Mouse (Mus musculus): ENCODE data around the gene Il31. TPM values are rescaled to one million over a fixed set of nuclear protein-coding genes. Genes with fewer than 3 reads are reported as not detected.

Il31 gene
- not detected for polyA plus RNA-seq (2017; shearing (Covaris generic))

GRCm38 (mm10) chr5:123489112-123489785 is at the start of gene Il31, which contains the start of gene Lrrc43:
TSS of gene Il31 (minus strand) at chr5:123489489.
TSS of gene Lrrc43 (plus strand) at chr5:123489305.

GRCm38 (mm10) chr5:123525281-123525680 is 36.0 kb upstream of the Il31 start, which contains the start of gene Gm49027:
TSS of gene Gm49027 (minus strand) at chr5:123525488.

GRCm38 (mm10) chr5:123523692-123524392 is 34.6 kb upstream of the Il31 start, which contains the start of gene Diablo:
TSS of gene Diablo (minus strand) at chr5:123524176.

DNA sequence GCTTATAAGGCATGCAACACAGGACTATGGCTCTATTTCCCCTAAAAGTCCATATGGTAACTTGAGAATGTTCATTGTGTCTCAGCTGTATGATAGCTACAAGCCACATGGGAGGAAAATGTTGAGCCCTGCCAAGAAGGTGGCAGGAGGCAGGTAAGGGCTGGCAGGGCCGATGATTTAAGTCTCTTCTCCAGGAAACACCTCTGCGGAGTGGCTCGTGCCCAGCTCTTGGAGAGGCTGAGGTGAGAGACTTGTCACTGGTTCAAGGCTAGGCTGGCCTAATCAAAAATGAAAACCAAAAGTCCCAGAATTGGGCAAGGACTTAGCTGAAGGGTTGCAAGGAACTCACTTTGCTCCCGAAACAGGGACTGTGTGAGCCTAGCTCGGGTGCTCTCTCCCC is 20.9 kb upstream of the Il31 start, which contains the start of gene B3gnt4:
Gene B3gnt4 (plus strand): TSS at position 301 of the 400 bp plus-strand sequence.

Other genes starting within 250 kb of the Il31 start
- gene Wdr66, start 237.4 kb downstream of the Il31 start, polyA plus RNA-seq (2017; shearing (Covaris generic)) = 2.4 TPM
- 7.8 TPM for gene Bcl7a, start 145.7 kb downstream of the Il31 start, polyA plus RNA-seq (2017; shearing (Covaris generic))
- gene Mlxip, start 94.7 kb downstream of the Il31 start, polyA plus RNA-seq (2017; shearing (Covaris generic)) = 56.6 TPM
- gene Lrrc43, start 184 bp downstream of the Il31 start, polyA plus RNA-seq (2017; shearing (Covaris generic)) = not detected
- 0.14 TPM for gene B3gnt4, start 21.0 kb upstream of the Il31 start, polyA plus RNA-seq (2017; shearing (Covaris generic))
- 117 TPM for gene Diablo, start 34.7 kb upstream of the Il31 start, polyA plus RNA-seq (2017; shearing (Covaris generic))
- gene Gm49027, start 36.0 kb upstream of the Il31 start, polyA plus RNA-seq (2017; shearing (Covaris generic)) = 0.95 TPM
- 49.8 TPM for gene Vps33a, start 83.5 kb upstream of the Il31 start, polyA plus RNA-seq (2017; shearing (Covaris generic))
- gene Clip1, start 195.1 kb upstream of the Il31 start, polyA plus RNA-seq (2017; shearing (Covaris generic)) = 76.0 TPM
- gene Zcchc8, start 231.6 kb upstream of the Il31 start, polyA plus RNA-seq (2017; shearing (Covaris generic)) = 98.1 TPM

Measured in CD4-positive, CD25-positive, alpha-beta regulatory T cell (primary cell).